Mouse (Mus musculus): Measurements from ENCODE around the gene Fbxl17. TPM values are rescaled to one million over a fixed set of nuclear protein-coding genes. Genes with fewer than 3 reads are reported as not detected.

Gene Fbxl17
- polyA plus RNA-seq, 1 experiment from 2014 or later: 3.3 TPM

GRCm38 (mm10) chr17:63294961-63295360 is 204.9 kb downstream of the Fbxl17 start:
- no peak overlapping the region for H3K4me2 ChIP-seq (ENCODE audit: low read depth, low read length)
- peak overlapping the region; percentile 59 for H3K27ac ChIP-seq (ENCODE audit: low read depth)
- no peak for TF ChIP-seq CTCF (IDR thresholded peaks at IDR 0.05; ENCODE audit: low read depth)
- TF ChIP-seq EP300 (IDR thresholded peaks at IDR 0.05; ENCODE audit: low read depth): no peak
- H3K4me1 ChIP-seq (ENCODE audit: insufficient read depth): no peaks in the 10 kb centered on the region
- 70% methylated on average over 3 of the region's 3 CpGs for WGBS (ENCODE audit: insufficient replicate concordance)
- H3K4me3 ChIP-seq (ENCODE audit: low read depth, low read length): no peak overlapping the region
- peak; percentile 27 for DNase-seq
- peak; percentile 81 for ATAC-seq
- H3K9me3 ChIP-seq (ENCODE audit: low read length): no peaks in the 10 kb centered on the region
- H3K27me3 ChIP-seq (ENCODE audit: insufficient read depth, low read length): no peaks in the 10 kb centered on the region
- H3K9ac ChIP-seq (replicated peaks): no peak overlapping the region
- no peaks in the 10 kb centered on the region for H3K36me3 ChIP-seq (replicated peaks; ENCODE audit: insufficient read depth, low read length)

- no peak for ATAC-seq
- Histone ChIP-seq H3K36me3 (replicated peaks; ENCODE audit: insufficient read depth, low read length) (no peaks in the 10 kb centered on the region), H3K9ac (replicated peaks) (no peak overlapping the region), H3K4me3 (ENCODE audit: low read depth, low read length) (no peak overlapping the region), H3K27ac (ENCODE audit: low read depth) (no peak overlapping the region), H3K27me3 (ENCODE audit: insufficient read depth, low read length) (no peaks in the 10 kb centered on the region), H3K4me1 (ENCODE audit: insufficient read depth) (no peaks in the 10 kb centered on the region), H3K4me2 (ENCODE audit: low read depth, low read length) (no peak overlapping the region), H3K9me3 (ENCODE audit: low read length) (no peaks in the 10 kb centered on the region)
- DNase-seq: no peak
- 91% methylated on average over 3 of the region's 3 CpGs for WGBS (ENCODE audit: insufficient replicate concordance)
- TF ChIP-seq EP300 (IDR thresholded peaks at IDR 0.05; ENCODE audit: low read depth): no peak
- TF ChIP-seq CTCF (IDR thresholded peaks at IDR 0.05; ENCODE audit: low read depth): no peak
Observed at GRCm38 (mm10) chr17:63293979-63294378, 205.8 kb downstream of the Fbxl17 start.

GRCm38 (mm10) chr17:63289317-63289913 is 210.4 kb downstream of the Fbxl17 start:
- no peak overlapping the region for H3K9ac ChIP-seq (replicated peaks)
- no peaks in the 10 kb centered on the region for H3K9me3 ChIP-seq (ENCODE audit: low read length)
- no peak overlapping the region for H3K4me3 ChIP-seq (ENCODE audit: low read depth, low read length)
- no peak for ATAC-seq
- no peak overlapping the region for H3K27ac ChIP-seq (ENCODE audit: low read depth)
- 82% methylated on average over 1 of the region's 1 CpGs for WGBS (ENCODE audit: insufficient replicate concordance)
- H3K4me2 ChIP-seq (ENCODE audit: low read depth, low read length): no peak overlapping the region
- no peak for TF ChIP-seq CTCF (IDR thresholded peaks at IDR 0.05; ENCODE audit: low read depth)
- DNase-seq: no peak
- no peaks in the 10 kb centered on the region for H3K27me3 ChIP-seq (ENCODE audit: insufficient read depth, low read length)
- H3K4me1 ChIP-seq (ENCODE audit: insufficient read depth): peaks cover 6% of the 10 kb centered on the region
- H3K36me3 ChIP-seq (replicated peaks; ENCODE audit: insufficient read depth, low read length): no peaks in the 10 kb centered on the region

GRCm38 (mm10) chr17:63288850-63289249 is 211.0 kb downstream of the Fbxl17 start:
- ATAC-seq: no peak
- no peak overlapping the region for H3K9ac ChIP-seq (replicated peaks)
- no peaks in the 10 kb centered on the region for H3K9me3 ChIP-seq (ENCODE audit: low read length)
- no peak overlapping the region for H3K4me3 ChIP-seq (ENCODE audit: low read depth, low read length)
- H3K4me1 ChIP-seq (ENCODE audit: insufficient read depth): peaks cover 10% of the 10 kb centered on the region
- no peak overlapping the region for H3K4me2 ChIP-seq (ENCODE audit: low read depth, low read length)
- 90% methylated on average over 4 of the region's 4 CpGs for WGBS (ENCODE audit: insufficient replicate concordance)
- no peaks in the 10 kb centered on the region for H3K36me3 ChIP-seq (replicated peaks; ENCODE audit: insufficient read depth, low read length)
- no peak overlapping the region for H3K27ac ChIP-seq (ENCODE audit: low read depth)
- DNase-seq: no peak
- TF ChIP-seq EP300 (IDR thresholded peaks at IDR 0.05; ENCODE audit: low read depth) (no peak), CTCF (IDR thresholded peaks at IDR 0.05; ENCODE audit: low read depth) (no peak)
- H3K27me3 ChIP-seq (ENCODE audit: insufficient read depth, low read length): no peaks in the 10 kb centered on the region

- WGBS (ENCODE audit: insufficient replicate concordance): 76% methylated on average over 2 of the region's 2 CpGs
- no peaks in the 10 kb centered on the region for H3K9me3 ChIP-seq (ENCODE audit: low read length)
- no peak for ATAC-seq
- H3K36me3 ChIP-seq (replicated peaks; ENCODE audit: insufficient read depth, low read length): no peaks in the 10 kb centered on the region
- DNase-seq: peak; percentile 20
- peaks cover 10% of the 10 kb centered on the region for H3K4me1 ChIP-seq (ENCODE audit: insufficient read depth)
- no peaks in the 10 kb centered on the region for H3K27me3 ChIP-seq (ENCODE audit: insufficient read depth, low read length)
- H3K4me2 ChIP-seq (ENCODE audit: low read depth, low read length): no peak overlapping the region
- H3K9ac ChIP-seq (replicated peaks): no peak overlapping the region
- H3K27ac ChIP-seq (ENCODE audit: low read depth): no peak overlapping the region
- TF ChIP-seq EP300 (IDR thresholded peaks at IDR 0.05; ENCODE audit: low read depth): no peak
- 0 out of 2 replicates have a peak, but pooled peaks have one; percentile 9 for TF ChIP-seq CTCF (IDR thresholded peaks at IDR 0.05; ENCODE audit: low read depth)
- H3K4me3 ChIP-seq (ENCODE audit: low read depth, low read length): no peak overlapping the region
Observed at GRCm38 (mm10) chr17:63287413-63287812, 212.4 kb downstream of the Fbxl17 start.

GRCm38 (mm10) chr17:63285265-63285939 is 214.4 kb downstream of the Fbxl17 start:
- Histone ChIP-seq H3K9me3 (ENCODE audit: low read length) (no peaks in the 10 kb centered on the region), H3K27ac (ENCODE audit: low read depth) (peak overlapping the region; percentile 46; the same call in 1 of the 2 replicates), H3K4me1 (ENCODE audit: insufficient read depth) (peaks cover 10% of the 10 kb centered on the region), H3K36me3 (replicated peaks; ENCODE audit: insufficient read depth, low read length) (no peaks in the 10 kb centered on the region), H3K9ac (replicated peaks) (no peak overlapping the region), H3K4me2 (ENCODE audit: low read depth, low read length) (no peak overlapping the region), H3K27me3 (ENCODE audit: insufficient read depth, low read length) (no peaks in the 10 kb centered on the region), H3K4me3 (ENCODE audit: low read depth, low read length) (no peak overlapping the region)
- ATAC-seq (peak; percentile 31; the same call in 1 of the 2 replicates), DNase-seq (peak; percentile 16)
- WGBS (ENCODE audit: insufficient replicate concordance): 66% methylated on average over 11 of the region's 11 CpGs
- TF ChIP-seq CTCF (IDR thresholded peaks at IDR 0.05; ENCODE audit: low read depth) (no peak), EP300 (IDR thresholded peaks at IDR 0.05; ENCODE audit: low read depth) (no peak)
